Mouse (Mus musculus): ENCODE data around the gene Fggy. TPM values are rescaled to one million over a fixed set of nuclear protein-coding genes. Genes with fewer than 3 reads are reported as not detected.

The Fggy gene
- total and polyA plus RNA-seq, 3 experiments: not detected

- DNase-seq (ENCODE audit: low read depth, low spot score): no peak
- H3K27ac ChIP-seq (ENCODE audit: control insufficient read depth, low read depth, low read length): no peak overlapping the region
- no peaks in the 10 kb centered on the region for H3K4me1 ChIP-seq (ENCODE audit: control insufficient read depth in 1 of 2, insufficient read depth in 2 of 2, low read length in 2 of 2)
- H3K4me3 ChIP-seq (ENCODE audit: control insufficient read depth in 1 of 2, insufficient read depth in 1 of 2, low read depth in 2 of 2, low read length in 2 of 2): no peak overlapping the region
- H3K36me3 ChIP-seq (ENCODE audit: control insufficient read depth in 1 of 2, insufficient read depth in 2 of 2, low read length in 2 of 2): no peaks in the 10 kb centered on the region
- no peak overlapping the region for H3K9ac ChIP-seq (ENCODE audit: control insufficient read depth, low read depth, low read length, poor library complexity, severe bottlenecking)
- TF ChIP-seq POLR2A (IDR thresholded peaks at IDR 0.05; ENCODE audit: control insufficient read depth in 1 of 2, insufficient read depth in 1 of 2, low read depth in 1 of 2, low read length in 2 of 2, poor library complexity in 1 of 2) (no peak), ELF1 (IDR thresholded peaks at IDR 0.05; ENCODE audit: low read depth, low read length) (no peak), MAFK (IDR thresholded peaks at IDR 0.05; ENCODE audit: borderline replicate concordance, low read depth, low read length) (no peak), POLR2AphosphoS2 (IDR thresholded peaks at IDR 0.05; ENCODE audit: low read length) (no peak), KAT2A (conservative IDR thresholded peaks at IDR 0.05; ENCODE audit: low read depth, low read length) (no peak), TAL1 (IDR thresholded peaks at IDR 0.05; ENCODE audit: low read length) (no peak)
- H3K79me2 ChIP-seq (ENCODE audit: control insufficient read depth, insufficient read depth, low read length, poor library complexity): no peaks in the 10 kb centered on the region
- H3K9me3 ChIP-seq (replicated peaks; ENCODE audit: insufficient read depth, low read length): no peaks in the 10 kb centered on the region
- H3K27me3 ChIP-seq (ENCODE audit: control insufficient read depth in 1 of 2, insufficient read depth in 2 of 2, low read length in 2 of 2): no peaks in the 10 kb centered on the region
Observed at GRCm38 (mm10) chr4:95906141-95906540, 348.8 kb downstream of the Fggy start.

DNA sequence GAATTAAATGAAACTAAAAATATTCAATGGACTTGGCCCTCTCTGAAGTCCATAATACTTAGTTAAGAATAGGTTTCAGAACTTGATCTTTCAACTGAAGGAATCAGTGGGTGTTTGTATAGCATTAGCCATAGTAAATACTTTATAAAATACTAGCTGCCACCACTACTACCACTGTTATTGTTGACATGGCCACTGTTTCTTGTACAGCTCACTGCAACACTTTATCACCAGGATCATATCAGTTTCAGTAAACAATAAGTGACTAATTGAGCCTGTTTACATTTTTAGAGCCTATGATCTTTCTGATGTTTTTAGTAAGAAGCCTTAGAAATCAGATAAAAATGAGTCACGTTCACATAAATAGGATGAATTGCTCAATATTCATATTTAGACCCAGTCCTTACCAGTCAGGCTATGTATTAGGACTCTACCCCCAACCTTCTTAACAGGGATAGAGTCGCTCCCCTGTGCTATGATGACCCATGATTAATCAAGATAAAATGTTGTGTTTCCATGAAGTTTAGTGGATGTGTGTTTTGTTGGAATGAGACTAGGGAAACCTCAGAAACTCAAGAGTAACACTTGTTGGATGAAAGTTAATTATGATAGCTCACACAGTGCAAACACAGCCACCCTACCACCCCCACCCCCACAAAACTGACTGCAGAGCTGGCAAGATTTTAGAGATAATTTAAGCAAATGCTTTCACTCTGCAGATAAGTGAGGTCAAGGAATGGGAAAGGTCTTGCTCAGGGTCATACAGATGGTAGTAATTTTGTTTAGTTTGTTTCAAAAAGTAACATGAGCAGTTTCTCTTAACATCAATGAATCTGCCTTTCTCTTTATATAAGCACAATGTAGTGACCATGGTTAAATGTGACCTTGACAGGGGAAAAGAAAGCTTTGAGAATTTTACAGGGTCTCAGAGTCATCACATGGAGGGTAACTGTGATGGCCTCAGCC is 352.7 kb downstream of the Fggy start:
- Histone ChIP-seq H3K36me3 (ENCODE audit: control insufficient read depth in 1 of 2, insufficient read depth in 2 of 2, low read length in 2 of 2) (no peaks in the 10 kb centered on the region), H3K4me1 (ENCODE audit: control insufficient read depth in 1 of 2, insufficient read depth in 2 of 2, low read length in 2 of 2) (no peaks in the 10 kb centered on the region), H3K79me2 (ENCODE audit: control insufficient read depth, insufficient read depth, low read length, poor library complexity) (no peaks in the 10 kb centered on the region), H3K27ac (ENCODE audit: control insufficient read depth, low read depth, low read length) (no peak overlapping the region), H3K9ac (ENCODE audit: control insufficient read depth, low read depth, low read length, poor library complexity, severe bottlenecking) (no peak overlapping the region), H3K9me3 (replicated peaks; ENCODE audit: insufficient read depth, low read length) (no peaks in the 10 kb centered on the region), H3K4me3 (ENCODE audit: control insufficient read depth in 1 of 2, insufficient read depth in 1 of 2, low read depth in 2 of 2, low read length in 2 of 2) (no peak overlapping the region), H3K27me3 (ENCODE audit: control insufficient read depth in 1 of 2, insufficient read depth in 2 of 2, low read length in 2 of 2) (no peaks in the 10 kb centered on the region)
- DNase-seq (ENCODE audit: low read depth, low spot score): no peak
- no peak for TF ChIP-seq HCFC1 (IDR thresholded peaks at IDR 0.05; ENCODE audit: low read depth, low read length)
- TF ChIP-seq MEF2A (IDR thresholded peaks at IDR 0.05; ENCODE audit: extremely low read depth, insufficient replicate concordance, low read depth, low read length, poor library complexity, severe bottlenecking): no peak
- TF ChIP-seq MXI1 (IDR thresholded peaks at IDR 0.05; ENCODE audit: low read depth, low read length): no peak
- no peak for TF ChIP-seq SIN3A (IDR thresholded peaks at IDR 0.05; ENCODE audit: low read length)
- no peak for TF ChIP-seq USF1 (IDR thresholded peaks at IDR 0.05; ENCODE audit: low read depth, low read length)
- no peak for TF ChIP-seq UBTF (IDR thresholded peaks at IDR 0.05; ENCODE audit: borderline replicate concordance, insufficient read depth, low read depth, low read length)
- no peak for TF ChIP-seq POLR2AphosphoS2 (IDR thresholded peaks at IDR 0.05; ENCODE audit: low read length)
- TF ChIP-seq TAL1 (IDR thresholded peaks at IDR 0.05; ENCODE audit: low read length): no peak
- no peak for TF ChIP-seq GATA1 (IDR thresholded peaks at IDR 0.05; ENCODE audit: low read depth, low read length)
- no peak for TF ChIP-seq BHLHE40 (IDR thresholded peaks at IDR 0.05; ENCODE audit: borderline replicate concordance, low read depth, low read length)
- no peak for TF ChIP-seq EP300 (IDR thresholded peaks at IDR 0.05; ENCODE audit: low read depth in 1 of 2, low read length in 2 of 2)
- no peak for TF ChIP-seq TCF12 (IDR thresholded peaks at IDR 0.05; ENCODE audit: low read depth, low read length)
- TF ChIP-seq POLR2AphosphoS5 (IDR thresholded peaks at IDR 0.05; ENCODE audit: borderline replicate concordance, low read depth, low read length): no peak
- TF ChIP-seq SMC3 (IDR thresholded peaks at IDR 0.05; ENCODE audit: low read depth, low read length): no peak
- no peak for TF ChIP-seq ZNF384 (IDR thresholded peaks at IDR 0.05; ENCODE audit: low read depth, low read length)
- TF ChIP-seq CTCF (IDR thresholded peaks at IDR 0.05 in 2 of 3, conservative IDR thresholded peaks at IDR 0.05 in 1 of 3; ENCODE audit: control insufficient read depth in 1 of 3, insufficient read depth in 1 of 3, low read depth in 2 of 3, low read length in 3 of 3, poor library complexity in 1 of 3, severe bottlenecking in 1 of 3): no peak
